Mouse (Mus musculus) subcutaneous adipose tissue, adult 2 months (tissue): ENCODE results near the gene Reg2. TPM values are rescaled to one million over a fixed set of nuclear protein-coding genes. Genes with fewer than 3 reads are reported as not detected.

Experiments
- polyA plus RNA-seq: library from polyadenylated mRNA; depleted of rRNA; stranded (reverse); fragments of >200 nt; gene quantifications from 2 replicates; pipeline ENCODE4 v1.2.3, GENCODE M21; 2012; ENCODE audit warnings: low replicate concordance; rRNA removed

Reg2 gene
- polyA plus RNA-seq = not detected in 2 replicates

DNA sequence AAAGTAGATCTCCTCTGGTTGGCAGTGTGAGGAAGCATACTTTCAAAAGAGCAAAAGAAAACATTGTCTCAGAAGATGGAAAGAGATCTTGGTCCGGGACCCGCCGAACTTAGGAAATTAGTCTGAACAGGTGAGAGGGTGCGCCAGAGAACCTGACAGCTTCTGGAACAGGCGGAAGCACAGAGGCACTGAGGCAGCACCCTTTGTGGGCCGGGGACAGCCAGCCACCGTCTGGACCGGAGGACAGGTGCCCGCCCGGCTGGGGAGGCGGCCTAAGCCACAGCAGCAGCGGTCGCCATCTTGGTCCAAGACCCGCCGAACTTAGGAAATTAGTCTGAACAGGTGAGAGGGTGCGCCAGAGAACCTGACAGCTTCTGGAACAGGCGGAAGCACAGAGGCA, at the start of gene Reg2:
Reg2 (plus strand) TSS at position 301 of the 400 bp plus-strand sequence.

DNA sequence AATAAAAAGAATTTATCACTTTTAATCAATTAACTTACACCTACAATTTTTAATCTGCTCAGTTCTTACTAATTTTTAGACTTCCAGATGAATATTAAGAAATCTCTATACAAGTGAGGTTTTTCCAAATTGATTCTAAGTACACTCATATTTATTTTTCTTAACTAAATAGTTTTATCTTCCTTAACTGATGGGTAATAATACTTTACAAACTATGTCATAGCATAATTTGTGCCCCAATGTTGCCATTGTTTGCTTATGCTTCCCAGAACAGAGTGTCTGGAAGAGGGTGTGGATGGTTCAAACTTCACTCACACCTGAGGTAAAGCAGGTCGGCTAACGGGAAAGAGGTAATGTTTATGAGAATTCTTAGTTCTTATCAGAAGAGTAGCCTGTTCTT, 25.1 kb upstream of the Reg2 start, which contains the start of gene Reg3b:
Reg3b (plus strand) TSS at position 301 of the 400 bp plus-strand sequence.

DNA sequence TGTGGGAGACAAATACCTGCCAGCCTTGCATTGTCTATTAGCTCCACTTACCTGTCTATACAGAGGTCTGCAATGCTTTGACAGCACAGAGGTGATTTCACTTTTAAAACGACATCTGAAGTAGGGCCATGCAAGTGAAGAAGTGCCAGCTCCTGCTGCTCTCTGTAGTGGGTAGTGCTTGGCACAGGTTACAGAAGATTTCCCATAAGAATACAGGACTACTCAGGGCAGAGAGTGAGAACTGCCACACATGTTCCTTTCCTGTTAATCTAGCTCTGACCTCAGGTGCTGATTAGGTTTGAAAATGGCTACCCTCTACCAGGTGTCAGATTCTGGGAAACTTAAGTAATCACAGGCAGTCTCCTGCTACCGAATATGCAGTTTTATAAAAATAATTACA, 16.7 kb upstream of the Reg2 start, which contains the start of gene Reg3d:
Reg3d (minus strand) TSS at position 101 of the 400 bp plus-strand sequence.

DNA sequence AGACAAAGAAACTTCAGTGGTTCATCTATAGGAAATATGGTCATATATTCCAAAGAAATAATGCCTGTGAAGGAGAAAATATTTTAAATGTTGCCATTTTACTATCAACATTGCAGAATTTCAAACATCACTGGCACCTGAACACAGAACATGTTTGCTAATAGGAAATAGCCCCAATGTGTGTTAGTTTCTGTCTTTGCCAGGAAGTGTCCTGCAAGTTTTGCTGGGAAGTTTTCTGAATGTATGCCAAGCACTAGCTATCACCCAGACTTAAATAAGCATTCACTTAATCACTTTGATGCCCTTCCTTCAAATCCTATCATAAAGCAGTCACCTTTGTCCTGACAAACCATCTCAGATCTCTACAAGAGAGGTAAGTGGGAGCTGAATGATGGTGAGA, 15.0 kb upstream of the Reg2 start, which contains the start of gene Reg3a:
Reg3a (plus strand) TSS at position 301 of the 400 bp plus-strand sequence.

GRCm38 (mm10) chr6:78422411-78422810, 27.0 kb downstream of the Reg2 start, which contains the start of gene Reg1:
Reg1 (plus strand) TSS chr6:78422711.

Other genes with a start within 250 kb of the Reg2 start
- 0.36 and 0.98 TPM in 2 replicates for gene Reg3b, start 25.0 kb upstream of the Reg2 start, polyA plus RNA-seq
- not detected in 2 replicates for gene Reg3d, start 16.8 kb upstream of the Reg2 start, polyA plus RNA-seq
- not detected in 2 replicates for gene Reg3a, start 14.9 kb upstream of the Reg2 start, polyA plus RNA-seq
- not detected in 2 replicates for gene Reg1, start 27.1 kb downstream of the Reg2 start, polyA plus RNA-seq
- gene Reg3g, start 73.2 kb downstream of the Reg2 start, polyA plus RNA-seq = 0.81 TPM in 1 of 2 replicates, not detected in the other